Mouse (Mus musculus): ENCODE measurements at regions not wholly inside any gene's neighbourhood (a gene's known extent, or its start where the extent isn't known, plus 50 kb on each side); places are given as distances from the start of the nearest gene placed in this dataset.

DNA sequence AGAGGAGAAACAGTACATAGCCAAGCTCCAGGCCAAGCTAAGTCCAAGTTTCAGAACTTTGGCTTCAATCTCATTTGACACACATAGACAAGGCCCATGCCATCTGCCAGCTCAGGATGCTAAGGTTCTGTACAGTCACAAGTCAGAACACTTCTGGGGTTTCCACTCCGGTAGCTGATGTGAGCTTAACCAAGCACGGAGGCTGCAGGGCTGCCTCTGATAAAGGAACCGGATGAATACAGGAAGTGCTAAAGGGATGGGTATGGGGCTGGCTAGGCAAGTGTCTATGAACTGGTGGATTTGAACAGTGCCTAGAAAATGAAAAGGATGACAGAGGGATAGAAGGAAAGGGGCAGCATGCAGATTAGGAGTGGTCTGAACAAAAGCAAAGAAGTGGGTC lies 75.4 kb upstream of the Vldlr start:
- DNase-seq = no peak

DNA sequence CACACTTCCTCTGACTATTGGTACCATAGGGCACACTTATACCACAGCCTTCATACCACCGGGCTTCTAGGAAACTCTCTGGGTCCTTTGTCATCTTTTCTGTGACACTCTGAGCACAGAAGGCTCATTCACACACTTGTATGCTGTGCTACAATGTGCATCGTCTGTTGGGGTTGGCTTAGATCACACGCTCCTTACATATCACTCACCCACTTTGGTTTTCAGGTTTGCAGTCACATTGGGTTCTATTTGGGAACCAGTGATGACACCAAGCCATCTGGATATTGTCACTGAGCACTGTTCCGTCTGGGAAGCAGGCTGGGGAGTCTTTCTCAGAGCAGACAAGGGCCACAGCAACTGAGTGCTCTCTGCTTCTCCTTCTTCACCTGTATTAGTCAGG lies 74.1 kb upstream of the Vldlr start:
- DNase-seq = no peak

DNA sequence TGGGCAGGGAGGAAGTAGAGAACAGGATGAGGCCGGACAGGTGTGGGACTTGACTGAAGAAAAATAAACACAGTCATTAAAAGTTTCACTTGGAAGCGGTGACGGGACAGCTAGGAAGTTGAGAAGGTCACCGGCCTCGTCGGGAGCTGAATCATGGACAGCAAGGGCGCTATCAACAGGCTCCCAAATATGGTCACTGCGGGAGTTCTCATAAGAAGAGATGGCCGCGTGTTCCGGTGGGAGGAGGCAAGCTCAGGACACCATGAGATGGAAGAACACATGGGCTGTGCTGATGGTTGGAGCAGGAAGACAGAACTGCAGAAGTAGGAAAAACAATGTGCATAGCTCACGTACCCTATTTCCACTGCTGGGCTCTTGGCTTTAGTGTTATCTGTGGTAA lies 68.9 kb upstream of the Vldlr start:
- DNase-seq = peak; percentile 14

DNA sequence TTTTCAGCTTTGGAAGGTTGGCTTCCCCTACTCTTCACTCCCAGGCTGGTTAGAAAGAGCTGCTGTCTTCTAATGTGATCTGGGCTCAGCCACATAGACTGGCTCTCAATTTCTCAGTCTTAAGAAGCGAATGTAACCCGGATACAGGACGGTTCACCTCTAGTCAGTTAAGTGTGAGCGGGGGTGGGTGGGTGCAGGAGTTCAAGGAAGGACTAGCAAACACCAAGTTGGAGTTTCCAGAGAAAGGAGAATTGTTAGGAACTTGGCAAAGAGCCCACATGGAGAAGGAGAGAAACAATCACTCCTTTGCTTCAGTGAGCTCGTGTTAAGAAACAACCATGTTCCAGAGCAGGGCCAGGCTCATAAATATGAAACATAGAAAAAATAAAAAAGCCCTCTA lies 68.0 kb upstream of the Vldlr start:
- no peak for DNase-seq

DNA sequence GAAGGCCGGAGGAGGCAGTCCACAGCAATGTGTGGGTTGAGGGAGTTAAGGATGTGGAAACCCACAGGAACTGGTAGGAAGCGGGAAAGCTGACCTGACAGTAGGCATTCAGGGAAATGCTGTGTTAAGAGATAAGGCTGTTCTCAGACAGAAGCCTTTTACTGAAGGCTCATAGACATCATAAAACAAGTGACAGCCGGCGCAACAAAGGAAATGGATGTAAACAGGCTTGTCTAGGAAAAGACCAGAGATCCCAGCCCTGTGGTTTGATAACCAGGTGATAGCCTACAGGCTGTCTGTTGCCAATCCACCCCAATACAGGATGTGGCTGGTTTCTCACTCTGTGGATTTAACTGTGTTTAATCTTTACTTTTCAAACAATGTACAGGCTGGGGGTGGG lies 66.7 kb upstream of the Vldlr start:
- no peak for DNase-seq

DNA sequence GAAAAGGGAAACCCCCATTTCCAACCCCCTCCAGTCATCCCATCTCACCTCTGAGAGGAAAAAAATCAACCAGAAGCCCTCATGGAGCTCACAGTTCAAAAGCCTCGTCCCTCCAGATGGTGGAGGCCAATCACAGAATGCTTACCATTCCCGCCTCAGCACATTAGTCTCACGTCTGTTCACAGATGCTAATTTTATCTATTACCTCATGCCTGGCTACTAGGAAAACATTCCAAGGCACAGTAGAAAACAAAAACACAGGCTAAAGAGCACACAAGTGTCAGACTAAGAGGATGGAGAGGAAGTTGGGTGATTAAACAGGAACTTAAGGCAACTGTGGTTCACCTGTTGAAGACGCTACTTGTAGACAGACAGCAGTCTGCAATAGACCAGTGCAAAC lies 54.4 kb upstream of the Vldlr start:
- DNase-seq = no peak

Data from adrenal gland, adult 8-10 months (tissue).